Mouse (Mus musculus) kidney, postnatal 14 days (tissue): ENCODE data around the gene Kdm5b.

Experiments
- DNase-seq: peaks from one replicate; pipeline ENCODE4 v3.0.0; 2022; ENCODE audit warnings: mixed read lengths

Kdm5b gene

DNA sequence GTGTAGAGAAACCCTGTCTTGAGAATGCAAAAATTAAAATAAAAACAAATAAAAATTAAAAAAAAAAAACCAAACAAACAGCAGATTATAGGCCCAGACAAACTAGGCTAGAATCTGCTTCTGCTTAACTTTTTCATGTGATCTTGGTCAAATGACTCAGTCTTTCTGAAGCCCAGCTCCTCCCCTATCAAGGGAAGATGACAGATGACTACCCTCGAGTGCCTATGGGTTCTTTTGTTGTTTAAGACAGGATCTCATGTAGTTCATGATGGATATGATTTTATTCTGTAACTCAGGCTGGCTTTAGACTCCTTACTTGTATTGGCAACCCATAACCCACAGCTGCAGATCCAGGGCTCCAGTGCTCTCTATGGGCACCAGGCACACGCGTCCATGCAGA, 8.1 kb upstream of the Kdm5b start:
- DNase-seq, result no peak

DNA sequence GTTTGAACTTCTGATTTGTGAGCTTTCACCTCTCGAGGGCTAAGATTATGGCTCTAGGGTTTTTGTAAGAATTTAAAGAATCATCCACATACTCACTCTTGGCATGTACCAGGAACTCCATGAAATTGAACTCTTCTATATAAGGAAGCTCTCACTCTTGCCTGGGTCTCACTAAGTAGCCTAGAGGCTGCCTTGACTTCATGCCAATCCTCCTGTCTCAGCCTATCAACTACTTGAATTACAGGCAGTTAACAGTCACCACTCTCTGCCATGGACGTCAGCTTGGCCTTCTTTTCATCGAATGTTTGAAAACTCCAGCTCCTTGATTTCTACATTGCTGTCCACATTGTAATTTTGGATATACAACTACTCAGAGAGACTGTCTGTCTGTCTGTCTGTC, 7.6 kb upstream of the Kdm5b start:
- no peak for DNase-seq

DNA sequence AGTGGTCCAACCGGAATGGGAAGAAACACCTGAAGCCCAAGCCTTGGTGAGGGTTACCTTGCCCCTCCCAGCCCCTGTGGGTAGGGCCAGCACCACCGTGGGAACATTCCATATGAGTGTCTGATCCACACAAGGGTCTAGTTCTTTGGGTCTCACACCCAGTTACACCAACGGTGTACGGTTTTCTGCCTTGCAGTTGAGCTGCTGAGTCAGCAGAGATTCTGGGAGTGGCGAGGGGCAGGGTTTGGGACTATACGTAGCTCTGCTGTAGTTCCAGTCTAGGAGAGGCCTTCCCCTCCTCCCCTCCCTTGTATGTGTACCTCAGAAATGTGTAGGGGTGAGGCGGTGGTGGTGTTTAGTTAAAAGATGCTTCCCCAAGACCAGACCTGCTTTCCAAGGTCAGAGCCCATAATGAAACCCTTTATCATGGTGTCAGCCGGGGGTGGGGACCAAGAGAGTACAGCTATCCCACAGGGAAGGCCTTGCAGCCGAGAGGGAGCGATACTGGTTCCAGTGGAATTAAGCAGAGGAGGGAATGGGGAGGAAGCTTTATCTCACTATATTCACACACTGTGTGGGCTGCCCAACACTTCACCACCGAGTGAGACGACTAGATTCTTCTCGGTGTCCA, 4.6 kb upstream of the Kdm5b start:
- peak; percentile 25 for DNase-seq

DNA sequence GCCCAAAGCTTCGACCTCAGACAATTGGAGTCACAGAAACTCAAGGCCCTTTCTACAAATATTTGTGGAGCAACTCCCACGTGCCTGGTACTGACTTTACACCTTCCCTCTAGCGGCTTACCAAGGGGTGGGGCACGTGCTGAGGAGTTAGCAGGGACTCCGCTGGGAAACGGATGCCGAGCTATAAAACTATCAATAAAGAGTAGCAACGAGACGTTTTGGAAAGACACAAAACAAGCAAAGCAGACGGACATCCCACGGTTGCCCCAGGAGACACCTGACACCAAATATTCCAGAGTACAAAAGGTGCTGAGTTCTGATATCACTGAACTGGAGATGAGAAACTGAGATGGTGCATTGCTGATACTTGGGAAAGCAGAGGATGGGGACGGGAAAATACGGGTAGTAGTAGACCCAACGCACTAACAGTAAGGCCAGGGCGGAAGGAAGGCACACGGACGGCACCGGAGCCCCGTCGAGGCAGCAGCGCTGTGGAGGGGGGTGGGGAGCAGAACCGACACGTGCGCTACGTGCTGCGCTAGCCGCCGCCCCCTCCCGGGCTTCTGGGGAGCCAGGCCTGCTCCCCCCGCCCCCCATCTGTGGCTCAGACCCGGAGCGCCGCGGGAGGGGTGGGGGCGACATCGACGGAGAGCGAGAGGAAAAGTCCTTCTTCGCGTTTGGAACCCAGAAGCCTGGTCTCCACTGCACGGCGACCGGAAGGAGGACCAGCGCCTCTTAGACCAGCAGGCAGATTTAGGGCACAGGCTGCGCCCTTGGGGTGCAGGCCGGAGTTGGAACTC, 3.9 kb upstream of the Kdm5b start:
- peak; percentile 17 for DNase-seq

DNA sequence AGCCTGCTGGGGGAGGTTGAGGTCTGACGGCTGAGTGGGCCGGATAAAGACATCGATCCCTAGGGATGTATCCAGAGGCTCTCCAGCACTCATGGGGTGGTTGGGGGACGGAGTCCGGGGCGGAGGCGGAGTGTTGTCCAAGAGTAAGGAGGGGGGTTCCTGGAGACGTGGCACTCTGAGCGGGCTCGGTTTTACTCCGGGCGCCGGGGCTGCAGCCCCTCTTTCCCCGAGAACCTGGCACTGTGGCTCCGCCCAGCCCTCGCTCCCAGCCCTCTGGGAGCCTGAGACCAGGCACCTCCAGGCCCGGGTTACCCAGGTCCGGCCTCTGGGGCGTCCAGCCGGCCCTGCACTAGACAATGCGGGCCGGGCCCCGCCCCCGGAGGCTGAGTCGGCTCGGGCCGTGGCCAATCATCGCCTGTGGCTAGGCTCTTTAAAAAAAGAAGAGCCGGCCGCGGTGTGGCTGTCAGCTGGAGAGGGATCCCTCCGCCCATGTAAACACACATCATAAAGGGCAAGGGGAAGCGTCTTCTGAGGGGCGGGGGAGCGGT, 3.2 kb upstream of the Kdm5b start:
- DNase-seq, result peak; percentile 98

DNA sequence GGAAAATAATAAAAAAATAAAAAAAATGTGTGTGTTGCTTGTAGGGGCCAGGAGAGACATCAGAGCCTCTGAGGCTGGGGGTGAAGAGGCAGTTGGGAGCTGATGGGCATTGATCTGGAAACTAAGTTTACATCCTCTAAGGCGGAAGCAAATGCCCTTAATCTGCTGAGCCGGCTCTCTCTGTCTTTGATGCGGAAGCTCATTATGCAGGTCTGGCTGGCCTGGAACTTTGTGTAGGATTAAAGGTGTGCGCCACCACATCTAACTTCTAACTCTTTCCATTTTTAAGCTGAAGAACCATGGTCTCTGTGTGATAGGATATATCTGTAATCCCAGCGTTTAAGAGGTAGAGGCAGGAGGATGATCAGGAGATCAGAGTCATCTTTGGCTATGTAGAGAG, 1.5 kb upstream of the Kdm5b start:
- no peak for DNase-seq

DNA sequence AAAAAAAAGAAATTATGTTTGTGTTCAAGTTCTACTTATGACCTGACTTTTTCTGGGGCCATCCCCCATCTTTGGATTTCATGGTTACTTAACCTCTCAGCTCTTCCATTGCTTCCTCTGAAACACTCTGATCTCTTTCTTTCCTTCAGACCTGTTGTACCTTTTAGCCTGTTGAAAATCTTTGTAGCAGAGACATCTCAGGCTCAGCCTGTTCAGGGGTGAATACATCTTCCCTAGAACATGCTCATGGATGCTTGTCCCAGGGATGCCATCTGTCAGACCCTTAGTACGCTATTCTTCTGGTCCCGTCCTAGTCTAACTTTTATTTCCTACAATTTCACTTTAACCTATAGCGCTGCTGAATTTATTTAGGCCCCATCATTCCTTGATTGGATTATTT, 745 bp upstream of the Kdm5b start:
- no peak for DNase-seq

DNA sequence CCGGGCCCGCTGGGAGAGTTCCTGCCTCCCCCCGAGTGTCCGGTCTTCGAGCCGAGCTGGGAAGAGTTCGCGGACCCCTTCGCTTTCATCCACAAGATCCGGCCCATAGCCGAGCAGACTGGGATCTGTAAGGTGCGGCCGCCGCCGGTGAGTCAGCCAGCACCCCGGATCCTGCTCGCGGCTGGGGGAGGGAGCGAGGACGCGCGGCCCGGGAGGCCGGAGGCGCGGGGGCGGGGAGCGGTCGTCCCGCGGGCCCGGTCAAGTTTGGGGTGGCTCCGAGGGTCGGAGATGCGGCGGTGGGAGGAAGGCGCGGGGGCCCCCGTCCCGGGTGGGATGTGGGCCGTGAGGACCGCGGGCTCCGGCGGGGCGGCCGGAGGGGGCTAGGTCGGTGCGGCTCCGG, 425 bp downstream of the Kdm5b start:
- peak; percentile 60 for DNase-seq

DNA sequence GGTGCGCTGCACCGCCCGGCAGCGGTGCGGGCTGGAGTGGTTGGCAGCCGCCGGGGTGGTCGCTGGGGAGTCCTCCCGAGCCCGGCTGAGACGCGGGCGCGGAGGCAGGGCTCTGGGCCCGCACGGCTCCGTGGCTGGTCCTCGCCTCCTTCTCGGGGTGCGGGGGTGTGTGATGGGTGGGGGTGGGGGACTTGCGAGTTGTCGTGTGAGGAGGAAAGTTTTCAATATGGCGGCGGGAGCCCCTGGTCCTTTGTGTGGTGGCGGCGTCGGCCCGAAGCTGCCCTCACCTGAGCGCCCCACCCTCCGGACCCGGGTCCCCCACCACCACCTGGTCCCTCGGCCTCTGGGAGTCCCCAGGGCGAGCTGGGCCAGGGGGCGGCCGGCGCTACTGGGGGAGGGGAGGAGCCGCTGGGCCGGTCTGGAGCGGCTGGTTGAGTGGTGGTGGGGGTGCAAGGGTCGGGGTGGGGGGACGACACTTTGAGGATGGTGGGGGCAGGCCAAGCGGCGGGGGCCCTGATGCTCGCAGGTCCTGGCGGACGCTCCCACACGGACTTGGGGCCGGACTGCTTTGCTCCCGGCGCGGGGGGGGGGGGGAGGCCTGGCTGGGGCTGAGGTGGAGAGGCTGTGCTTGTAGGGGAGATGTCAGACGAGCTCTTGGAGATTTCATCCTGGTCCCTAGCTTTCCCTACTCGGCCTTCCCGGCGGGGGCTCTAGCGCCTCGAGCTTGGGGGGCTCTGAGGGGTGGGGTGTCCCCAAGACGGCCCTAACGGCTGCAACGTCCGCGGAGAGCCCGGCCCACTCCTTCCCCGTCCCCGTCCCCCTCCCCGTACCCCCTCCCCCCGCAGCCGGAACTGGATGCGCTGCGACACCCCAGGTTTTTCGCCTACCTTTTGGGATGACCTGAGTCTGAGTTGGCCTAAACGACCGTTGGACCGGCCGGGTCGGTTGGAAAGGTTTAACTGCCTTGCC, 1.1 kb downstream of the Kdm5b start:
- DNase-seq, result peak; percentile 48

DNA sequence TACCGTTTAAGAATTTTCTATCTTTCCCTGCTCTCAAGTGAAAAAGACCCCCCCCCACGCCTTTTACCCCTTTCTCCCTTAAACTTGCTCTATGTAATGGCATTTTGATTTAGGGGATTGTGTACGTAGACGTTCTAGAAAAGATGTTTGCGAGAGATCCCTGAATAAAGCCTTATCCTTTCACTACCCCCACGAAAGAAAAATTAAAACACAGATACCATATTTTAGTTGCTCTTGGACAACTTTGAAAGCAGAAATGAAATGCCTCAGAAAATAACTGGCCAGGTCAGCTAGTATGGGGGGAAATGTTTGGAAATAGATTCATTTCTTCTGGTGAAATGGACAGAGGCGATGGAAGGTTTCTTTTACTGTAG, 1.8 kb downstream of the Kdm5b start:
- DNase-seq, result no peak

DNA sequence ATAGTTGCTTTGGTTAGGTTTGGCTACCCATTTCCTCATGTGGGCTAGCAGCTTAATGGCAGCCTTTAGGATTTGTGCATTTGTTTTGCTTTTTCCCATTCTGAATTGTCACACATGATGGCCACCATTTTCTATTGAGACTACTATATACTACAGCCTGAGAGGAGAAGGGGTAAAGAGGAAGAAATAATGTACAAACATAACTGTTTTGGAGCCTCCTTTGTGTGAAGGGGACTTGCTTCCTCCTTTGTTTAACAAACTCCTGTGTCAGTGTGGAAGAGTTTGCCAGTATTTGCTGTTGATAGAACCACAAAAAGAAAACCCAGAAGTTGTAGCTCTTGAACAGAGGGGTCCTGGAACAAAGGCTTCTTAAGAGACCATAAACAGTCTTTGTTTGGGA, 2.5 kb downstream of the Kdm5b start:
- DNase-seq, result no peak

DNA sequence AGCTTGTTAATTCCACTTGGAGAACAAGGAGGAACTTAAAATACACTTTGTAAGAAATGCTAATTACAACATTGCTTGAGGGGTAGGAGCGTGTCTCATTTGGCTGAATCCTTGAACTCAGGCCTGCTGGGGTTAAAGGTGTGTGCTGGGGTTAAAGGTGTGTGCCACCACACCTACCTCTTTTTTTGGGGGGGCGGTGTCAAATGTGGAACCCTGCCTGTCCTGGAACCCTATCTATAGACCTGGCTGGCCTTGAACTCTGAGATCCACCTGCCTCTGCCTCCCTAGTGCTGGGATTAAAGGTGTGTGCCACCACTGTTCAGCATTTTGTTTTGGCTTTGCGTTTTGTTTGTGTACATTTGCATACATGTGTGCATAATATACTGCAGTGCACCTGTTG, 3.8 kb downstream of the Kdm5b start:
- no peak for DNase-seq

DNA sequence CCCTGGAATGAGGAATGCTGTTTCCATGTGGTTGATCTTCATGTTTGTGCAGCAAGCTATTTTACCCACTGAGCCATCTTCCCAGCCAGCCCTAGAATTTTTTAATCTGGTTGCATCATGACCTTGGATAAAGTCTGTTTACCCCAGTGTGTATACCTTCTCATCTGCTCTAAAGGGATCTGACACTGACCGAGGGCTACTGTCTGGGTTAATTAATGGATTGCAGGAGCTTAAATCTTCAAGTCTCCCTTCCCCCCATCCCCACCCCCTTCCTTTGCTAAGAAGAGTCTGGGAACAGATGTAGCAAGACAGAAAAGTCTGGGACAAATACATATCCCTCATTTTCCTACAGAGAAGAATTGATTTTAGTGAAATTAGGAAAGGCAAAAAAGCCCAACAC, 7.5 kb downstream of the Kdm5b start:
- DNase-seq, result no peak

DNA sequence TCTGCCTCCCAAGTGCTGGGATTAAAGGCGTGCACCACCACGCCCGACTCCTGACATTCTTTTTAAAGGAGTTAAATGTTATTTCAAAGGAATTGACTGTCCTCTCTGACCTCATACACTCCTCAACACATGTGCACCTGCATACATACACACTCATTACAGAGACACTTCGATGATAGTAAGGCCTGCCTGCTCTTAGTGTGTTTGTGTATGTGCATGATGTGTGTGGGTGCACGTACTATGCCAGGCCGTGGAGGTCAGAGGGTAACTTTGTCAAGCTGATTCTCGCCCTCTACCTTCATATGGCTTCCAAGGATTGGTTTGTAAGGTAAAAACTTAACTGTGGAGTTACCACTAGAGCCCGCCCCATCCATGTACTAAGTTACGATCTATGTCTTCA, 10.2 kb downstream of the Kdm5b start:
- no peak for DNase-seq

DNA sequence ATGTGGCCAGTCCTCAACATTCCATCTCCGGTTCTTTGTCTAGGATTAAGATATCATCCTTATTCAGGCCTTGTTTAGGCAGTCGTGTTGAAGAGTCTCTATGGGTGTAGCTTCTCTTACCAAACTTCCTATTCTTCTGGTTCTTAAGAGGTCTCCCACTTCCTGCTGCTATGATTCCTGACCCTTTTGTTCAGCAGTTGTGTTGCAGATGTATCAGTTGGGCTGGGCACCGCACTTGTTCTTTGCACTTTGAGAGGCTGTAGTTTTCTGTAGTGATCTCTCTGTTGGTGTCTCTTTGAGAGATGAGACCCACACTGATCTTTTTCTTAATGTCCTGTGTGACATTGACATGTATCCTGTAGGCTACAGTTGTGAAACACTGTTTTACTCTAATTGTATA, 10.7 kb downstream of the Kdm5b start:
- DNase-seq, result no peak

DNA sequence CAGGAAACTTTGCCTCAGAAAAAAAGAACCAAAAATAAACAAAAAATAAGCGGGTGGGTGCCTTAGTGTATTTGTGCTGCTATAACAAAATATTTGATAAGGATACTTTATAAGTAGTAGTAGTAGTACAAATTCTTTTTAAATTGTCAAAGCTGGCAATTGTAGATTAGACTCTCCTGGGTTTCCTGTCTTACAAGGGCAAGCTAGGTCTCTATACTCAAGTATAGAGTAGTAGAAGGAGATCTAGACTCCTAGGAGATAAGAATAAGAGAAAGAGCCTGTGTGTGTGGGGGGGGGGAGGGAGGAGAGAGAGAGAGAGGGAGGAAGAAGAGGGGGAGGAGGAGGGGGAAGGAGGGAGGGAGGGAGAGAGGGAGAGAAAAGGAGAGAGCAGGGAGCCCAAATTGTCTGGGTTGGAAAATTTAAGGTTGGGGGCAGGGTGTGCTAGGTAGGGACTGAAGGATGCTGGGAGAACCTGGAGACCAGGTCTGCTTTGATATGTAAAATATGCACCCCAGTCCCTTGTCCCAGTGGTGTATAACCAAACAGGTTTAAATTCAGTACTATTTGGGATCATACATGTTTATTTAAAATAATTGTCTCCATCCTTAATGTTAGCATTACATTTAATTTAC, 13.4 kb downstream of the Kdm5b start:
- no peak for DNase-seq

DNA sequence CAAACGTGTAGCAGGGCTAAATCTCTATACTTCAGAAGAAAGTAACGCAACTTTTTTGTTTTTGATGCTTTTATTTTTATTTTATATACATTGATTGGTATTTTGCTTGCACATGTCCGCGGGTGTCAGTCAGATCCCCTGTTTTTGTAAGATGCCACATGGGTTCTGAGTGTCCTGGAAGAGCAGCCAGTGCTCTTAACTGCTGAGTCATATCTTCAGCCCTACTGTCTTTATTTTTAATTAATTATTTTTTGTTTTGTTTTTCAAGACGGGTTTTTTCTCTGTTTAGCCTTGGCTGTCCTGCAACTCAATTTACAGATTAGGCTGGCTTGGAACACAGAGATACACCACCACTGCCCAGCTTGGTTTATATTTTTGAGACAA, 14.0 kb downstream of the Kdm5b start:
- DNase-seq, result no peak

DNA sequence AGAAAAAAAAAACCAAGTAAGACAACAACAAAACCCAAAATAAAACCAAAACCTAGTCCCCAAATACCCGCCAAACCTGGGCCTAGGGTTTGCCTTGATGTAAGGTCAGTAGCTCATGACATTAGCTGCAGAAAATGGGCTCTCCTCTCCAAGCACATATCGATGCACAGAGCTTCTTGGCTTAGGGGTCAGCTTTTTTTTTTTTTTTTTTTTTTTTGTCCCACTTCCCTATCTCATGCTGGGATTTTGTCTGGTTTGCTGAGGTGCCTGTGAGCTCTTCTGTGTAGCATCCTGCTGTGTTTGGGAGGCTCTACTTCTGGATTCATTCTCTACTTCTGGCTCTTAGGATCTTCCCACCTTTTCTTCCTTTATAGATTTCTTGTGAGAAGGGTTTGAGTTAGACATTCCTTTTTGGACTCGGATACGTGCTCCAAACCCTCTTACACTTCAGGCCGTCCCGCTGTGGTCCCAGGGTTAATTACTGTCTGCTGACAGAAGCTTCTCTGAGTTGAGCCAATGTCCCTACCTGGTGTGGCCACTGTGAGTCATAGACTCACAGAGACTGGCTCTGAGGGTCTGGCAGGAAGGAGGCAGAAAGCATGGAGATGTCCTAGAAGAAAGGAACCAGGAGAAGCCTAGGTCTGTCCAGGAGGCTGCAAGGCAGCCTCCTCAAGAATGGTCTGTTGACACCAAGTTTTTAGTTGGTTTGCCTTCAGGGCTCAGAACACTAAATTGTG, 17.6 kb downstream of the Kdm5b start:
- no peak for DNase-seq

DNA sequence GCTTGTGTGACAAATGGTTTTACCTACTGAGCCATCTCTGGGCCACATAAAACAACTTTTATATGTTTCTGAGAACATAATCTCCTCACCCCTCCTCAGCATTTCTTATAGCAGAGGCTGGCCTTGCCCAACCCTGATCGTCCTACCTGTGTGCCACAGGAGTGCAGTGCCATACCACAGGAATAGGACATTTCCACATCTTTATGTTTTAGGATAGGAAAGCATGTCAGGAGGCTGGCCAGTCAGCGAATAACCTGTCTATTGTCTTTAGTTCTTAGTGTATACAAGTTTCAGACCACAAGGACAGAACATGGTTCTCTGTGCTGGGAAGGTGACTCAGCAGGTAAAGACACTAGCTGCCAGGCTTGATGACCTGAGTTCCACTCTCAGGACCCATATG, 20.8 kb downstream of the Kdm5b start:
- no peak for DNase-seq

DNA sequence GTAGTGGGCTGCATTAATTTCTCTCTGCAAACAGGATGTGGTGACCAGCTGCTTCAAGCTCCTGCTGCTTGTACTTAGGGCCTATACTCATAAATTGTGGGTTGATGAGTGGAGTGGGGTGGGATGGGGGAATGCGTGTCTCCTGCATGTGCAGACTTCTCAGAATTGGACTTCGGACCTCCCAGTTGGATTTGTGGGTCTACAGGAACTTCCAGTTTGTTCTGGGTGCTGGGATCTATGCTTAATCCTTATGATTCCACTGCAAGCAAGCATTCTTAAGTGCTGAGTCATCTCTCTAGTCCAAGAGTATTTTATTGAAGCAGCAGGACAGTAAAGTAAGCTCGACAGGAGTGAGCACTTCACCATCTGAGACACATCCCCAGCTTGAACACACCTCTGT, 23.6 kb downstream of the Kdm5b start:
- DNase-seq, result no peak

DNA sequence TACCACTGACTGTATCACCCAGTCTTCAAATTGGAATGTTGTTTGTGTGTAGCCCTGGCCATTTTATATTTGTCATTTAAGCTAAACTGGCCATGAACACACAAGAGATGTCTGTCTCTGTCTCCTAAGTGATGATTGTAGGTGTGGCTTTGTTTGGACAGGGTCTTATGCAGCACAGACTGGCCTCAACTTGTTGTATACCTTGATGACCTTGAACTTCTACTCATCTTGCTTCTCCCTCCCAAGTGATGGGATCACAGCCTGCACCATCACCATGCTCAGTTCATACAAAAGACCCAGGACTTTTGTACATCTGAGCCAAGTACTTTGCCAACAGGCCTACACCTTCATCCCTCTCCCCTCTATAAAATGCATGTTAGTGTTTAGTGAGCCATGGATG, 29.7 kb downstream of the Kdm5b start:
- DNase-seq, result no peak

DNA sequence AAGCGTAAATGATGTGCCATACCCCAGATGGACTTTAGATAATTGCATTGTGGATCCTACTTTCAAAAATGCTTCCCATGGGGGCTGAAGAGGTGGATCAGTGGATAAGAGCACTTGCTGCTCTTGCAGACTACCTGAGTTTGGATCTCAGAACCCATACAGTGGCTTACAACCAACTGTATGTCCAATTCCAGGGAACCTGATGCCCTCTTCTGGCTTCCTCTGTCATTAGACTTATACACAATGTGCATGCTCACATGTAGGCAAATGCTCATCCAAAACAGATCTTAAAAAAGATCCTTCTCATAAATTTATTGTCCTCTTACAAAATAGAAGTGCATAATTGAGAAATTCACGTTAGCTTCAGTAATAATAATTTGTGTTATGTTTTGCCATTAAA, 31.8 kb downstream of the Kdm5b start:
- DNase-seq, result no peak
